Mouse (Mus musculus): ENCODE measurements around the gene Tdg. TPM values are rescaled to one million over a fixed set of nuclear protein-coding genes. Genes with fewer than 3 reads are reported as not detected.

The Tdg gene
- total and polyA plus RNA-seq, 3 experiments = 27.6 to 79.1 TPM; not detected in 1

DNA sequence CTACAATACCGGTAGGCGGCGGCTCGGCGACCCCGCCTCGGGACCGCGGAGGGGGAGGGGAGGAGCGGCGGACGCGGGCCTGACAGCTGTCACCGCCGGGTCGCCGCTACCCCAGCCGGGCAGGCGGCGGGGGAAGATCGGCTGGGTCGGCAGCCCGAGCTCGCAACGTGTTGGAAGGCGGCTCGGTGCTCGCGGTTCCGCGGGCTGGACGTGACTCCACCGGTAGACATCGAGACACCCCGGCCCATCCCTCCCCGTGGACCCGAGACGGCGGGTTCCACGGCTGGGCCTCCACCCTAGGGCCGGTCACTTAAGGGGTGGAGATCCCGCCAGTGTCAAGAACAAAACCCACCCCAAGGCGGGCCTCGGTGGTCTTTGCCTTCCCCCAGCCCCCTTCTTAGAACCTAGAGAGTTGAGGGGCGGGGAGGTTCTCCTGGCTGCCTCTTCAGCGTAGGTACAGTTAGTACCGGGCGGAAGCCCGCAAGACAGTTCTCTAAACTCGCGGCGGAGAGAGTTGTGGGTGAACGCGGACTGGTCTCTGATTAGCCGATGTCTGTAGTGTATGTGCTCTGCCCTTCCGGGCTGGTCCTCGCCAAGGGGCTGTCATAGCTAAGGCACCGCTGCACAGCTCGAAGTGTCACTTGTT is 69.8 kb downstream of the Tdg start (continued):
- peak; percentile 31; the same call in 1 of the 2 replicates for TF ChIP-seq ETS1 (IDR thresholded peaks at IDR 0.05; ENCODE audit: low read depth, low read length)
- 0 out of 2 replicates have a peak, but pooled peaks have one; percentile 12 for TF ChIP-seq USF1 (IDR thresholded peaks at IDR 0.05; ENCODE audit: low read depth, low read length)

Other genes with a start within 250 kb of the Tdg start
- not detected in 2 replicates for gene Gm1553, start 137.2 kb upstream of the Tdg start, total RNA-seq (2012; rRNA removed)
- gene Gm1553, start 137.2 kb upstream of the Tdg start, polyA plus RNA-seq (2012; ENCODE audit: insufficient read depth in 1 of 2, insufficient read length in 2 of 2, low read depth in 1 of 2, low replicate concordance in 2 of 2, missing spikeins in 1 of 2) = not detected
- 29.0 and 33.1 TPM in 2 replicates for gene 1190007I07Rik, start 6.6 kb upstream of the Tdg start, total RNA-seq (2012; rRNA removed)
- gene 1190007I07Rik, start 6.6 kb upstream of the Tdg start, polyA plus RNA-seq (2012; ENCODE audit: insufficient read depth in 1 of 2, insufficient read length in 2 of 2, low read depth in 1 of 2, low replicate concordance in 2 of 2, missing spikeins in 1 of 2) = 100 to 1,000 TPM in 1 of 2 experiments, 10 to 100 TPM in 1; 49.7 to 823 TPM
- gene Glt8d2, start 60.8 kb downstream of the Tdg start, total RNA-seq (2012; rRNA removed) = 0.15 and 0.23 TPM in 2 replicates
- under 1 TPM in 1 of 2 experiments, not detected in 1; 0.54 TPM for gene Glt8d2, start 60.8 kb downstream of the Tdg start, polyA plus RNA-seq (2012; ENCODE audit: insufficient read depth in 1 of 2, insufficient read length in 2 of 2, low read depth in 1 of 2, low replicate concordance in 2 of 2, missing spikeins in 1 of 2)
- gene Hcfc2, start 66.3 kb downstream of the Tdg start, total RNA-seq (2012; rRNA removed) = 21.0 and 22.9 TPM in 2 replicates
- gene Hcfc2, start 66.3 kb downstream of the Tdg start, polyA plus RNA-seq (2012; ENCODE audit: insufficient read depth in 1 of 2, insufficient read length in 2 of 2, low read depth in 1 of 2, low replicate concordance in 2 of 2, missing spikeins in 1 of 2) = 10 to 100 TPM in 1 of 2 experiments, not detected in 1; 20.9 TPM
- 27.3 and 32.6 TPM in 2 replicates for gene Nfyb, start 134.3 kb downstream of the Tdg start, total RNA-seq (2012; rRNA removed)
- 10 to 100 TPM in 1 of 2 experiments, not detected in 1; 38.3 TPM for gene Nfyb, start 134.3 kb downstream of the Tdg start, polyA plus RNA-seq (2012; ENCODE audit: insufficient read depth in 1 of 2, insufficient read length in 2 of 2, low read depth in 1 of 2, low replicate concordance in 2 of 2, missing spikeins in 1 of 2)
- gene Txnrd1, start 204.1 kb downstream of the Tdg start, total RNA-seq (2012; rRNA removed) = 91.6 and 102 TPM in 2 replicates
- gene Txnrd1, start 204.1 kb downstream of the Tdg start, polyA plus RNA-seq (2012; ENCODE audit: insufficient read depth in 1 of 2, insufficient read length in 2 of 2, low read depth in 1 of 2, low replicate concordance in 2 of 2, missing spikeins in 1 of 2) = 100 to 1,000 TPM in 1 of 2 experiments, not detected in 1; 127 TPM
- gene Eid3, start 236.8 kb downstream of the Tdg start, total RNA-seq (2012; rRNA removed) = 1.2 and 1.3 TPM in 2 replicates
- 1 to 10 TPM in 1 of 2 experiments, not detected in 1; 1.2 TPM for gene Eid3, start 236.8 kb downstream of the Tdg start, polyA plus RNA-seq (2012; ENCODE audit: insufficient read depth in 1 of 2, insufficient read length in 2 of 2, low read depth in 1 of 2, low replicate concordance in 2 of 2, missing spikeins in 1 of 2)